Mouse (Mus musculus): ENCODE measurements around the gene Eif2d. TPM values are rescaled to one million over a fixed set of nuclear protein-coding genes. Genes with fewer than 3 reads are reported as not detected.

Gene Eif2d
- polyA plus RNA-seq, 1 experiment from 2014 or later, result 55.0 TPM

GRCm38 (mm10) chr1:131175819-131176218 is 22.8 kb downstream of the Eif2d start:
- no peak overlapping the region for H3K27ac ChIP-seq (ENCODE audit: low read depth, low read length)
- DNase-seq (ENCODE audit: low spot score) (no peak), ATAC-seq (ENCODE audit: insufficient read depth, low FRiP score, low TSS enrichment) (no peak)
- no peaks in the 10 kb centered on the region for H3K4me1 ChIP-seq (ENCODE audit: control insufficient read depth, insufficient read depth, low read length)
- H3K4me3 ChIP-seq (ENCODE audit: low read depth, low read length), result no peak overlapping the region
- H3K4me2 ChIP-seq (ENCODE audit: low read depth), result no peak overlapping the region
- H3K9me3 ChIP-seq (ENCODE audit: control insufficient read depth, low read length), result no peaks in the 10 kb centered on the region
- H3K36me3 ChIP-seq (ENCODE audit: control insufficient read depth, insufficient read depth, low read length), result peaks cover 8% of the 10 kb centered on the region; the same call in 1 of the 2 replicates
- H3K27me3 ChIP-seq (ENCODE audit: control insufficient read depth, insufficient read depth, low read length), result no peaks in the 10 kb centered on the region
- no peak overlapping the region for H3K9ac ChIP-seq (ENCODE audit: low read length)
- 96% methylated on average over 8 of the region's 8 CpGs for WGBS

GRCm38 (mm10) chr1:131177249-131177648 is 24.3 kb downstream of the Eif2d start:
- DNase-seq (ENCODE audit: low spot score), result no peak

GRCm38 (mm10) chr1:131178083-131178482 is 25.1 kb downstream of the Eif2d start:
- WGBS, result 83% methylated on average over 5 of the region's 5 CpGs
- DNase-seq (ENCODE audit: low spot score) (no peak), ATAC-seq (ENCODE audit: insufficient read depth, low FRiP score, low TSS enrichment) (no peak)
- H3K27ac ChIP-seq (ENCODE audit: low read depth, low read length), result no peak overlapping the region
- no peaks in the 10 kb centered on the region for H3K9me3 ChIP-seq (ENCODE audit: control insufficient read depth, low read length)
- H3K9ac ChIP-seq (ENCODE audit: low read length), result no peak overlapping the region
- H3K36me3 ChIP-seq (ENCODE audit: control insufficient read depth, insufficient read depth, low read length), result peaks cover 3% of the 10 kb centered on the region; the same call in 1 of the 2 replicates
- H3K4me2 ChIP-seq (ENCODE audit: low read depth), result no peak overlapping the region
- no peaks in the 10 kb centered on the region for H3K27me3 ChIP-seq (ENCODE audit: control insufficient read depth, insufficient read depth, low read length)
- no peak overlapping the region for H3K4me3 ChIP-seq (ENCODE audit: low read depth, low read length)
- H3K4me1 ChIP-seq (ENCODE audit: control insufficient read depth, insufficient read depth, low read length), result no peaks in the 10 kb centered on the region

More at GRCm38 (mm10) chr1:131177249-131177648, 24.3 kb downstream of the Eif2d start:
- Histone ChIP-seq H3K36me3 (ENCODE audit: control insufficient read depth, insufficient read depth, low read length) (peaks cover 3% of the 10 kb centered on the region; the same call in 1 of the 2 replicates), H3K27ac (ENCODE audit: low read depth, low read length) (no peak overlapping the region), H3K27me3 (ENCODE audit: control insufficient read depth, insufficient read depth, low read length) (no peaks in the 10 kb centered on the region), H3K4me2 (ENCODE audit: low read depth) (no peak overlapping the region), H3K4me3 (ENCODE audit: low read depth, low read length) (no peak overlapping the region), H3K9me3 (ENCODE audit: control insufficient read depth, low read length) (no peaks in the 10 kb centered on the region), H3K9ac (ENCODE audit: low read length) (no peak overlapping the region), H3K4me1 (ENCODE audit: control insufficient read depth, insufficient read depth, low read length) (no peaks in the 10 kb centered on the region)
- no peak; the same call in 1 of the 2 replicates for ATAC-seq (ENCODE audit: insufficient read depth, low FRiP score, low TSS enrichment)
- WGBS, result 52% methylated on average over 4 of the region's 4 CpGs

GRCm38 (mm10) chr1:131180386-131180785 is 27.4 kb downstream of the Eif2d start:
- H3K4me1 ChIP-seq (ENCODE audit: control insufficient read depth, insufficient read depth, low read length), result no peaks in the 10 kb centered on the region
- no peaks in the 10 kb centered on the region for H3K9me3 ChIP-seq (ENCODE audit: control insufficient read depth, low read length)
- ATAC-seq (ENCODE audit: insufficient read depth, low FRiP score, low TSS enrichment), result no peak
- WGBS, result 94% methylated on average over 7 of the region's 7 CpGs
- H3K36me3 ChIP-seq (ENCODE audit: control insufficient read depth, insufficient read depth, low read length), result no peaks in the 10 kb centered on the region; the same call in 1 of the 2 replicates
- H3K9ac ChIP-seq (ENCODE audit: low read length), result no peak overlapping the region
- H3K27ac ChIP-seq (ENCODE audit: low read depth, low read length), result no peak overlapping the region
- DNase-seq (ENCODE audit: low spot score), result no peak
- H3K27me3 ChIP-seq (ENCODE audit: control insufficient read depth, insufficient read depth, low read length), result no peaks in the 10 kb centered on the region
- H3K4me3 ChIP-seq (ENCODE audit: low read depth, low read length), result no peak overlapping the region
- no peak overlapping the region for H3K4me2 ChIP-seq (ENCODE audit: low read depth)

- DNase-seq (ENCODE audit: low spot score) (peak; percentile 81), ATAC-seq (ENCODE audit: insufficient read depth, low FRiP score, low TSS enrichment) (peak; percentile 52; the same call in 1 of the 2 replicates)
- Histone ChIP-seq H3K36me3 (ENCODE audit: control insufficient read depth, insufficient read depth, low read length) (no peaks in the 10 kb centered on the region; the same call in 1 of the 2 replicates), H3K9me3 (ENCODE audit: control insufficient read depth, low read length) (no peaks in the 10 kb centered on the region), H3K4me3 (ENCODE audit: low read depth, low read length) (no peak overlapping the region), H3K4me2 (ENCODE audit: low read depth) (no peak overlapping the region), H3K27ac (ENCODE audit: low read depth, low read length) (no peak overlapping the region), H3K9ac (ENCODE audit: low read length) (no peak overlapping the region), H3K4me1 (ENCODE audit: control insufficient read depth, insufficient read depth, low read length) (no peaks in the 10 kb centered on the region), H3K27me3 (ENCODE audit: control insufficient read depth, insufficient read depth, low read length) (no peaks in the 10 kb centered on the region)
- WGBS, result 75% methylated on average over 9 of the region's 9 CpGs
These were observed 28.9 kb downstream of the Eif2d start for GRCm38 (mm10) chr1:131181642-131182527.

GRCm38 (mm10) chr1:131183201-131183600 is 30.2 kb downstream of the Eif2d start:
- Histone ChIP-seq H3K9me3 (ENCODE audit: control insufficient read depth, low read length) (no peaks in the 10 kb centered on the region), H3K36me3 (ENCODE audit: control insufficient read depth, insufficient read depth, low read length) (no peaks in the 10 kb centered on the region; the same call in 1 of the 2 replicates), H3K4me2 (ENCODE audit: low read depth) (no peak overlapping the region), H3K27me3 (ENCODE audit: control insufficient read depth, insufficient read depth, low read length) (no peaks in the 10 kb centered on the region), H3K4me3 (ENCODE audit: low read depth, low read length) (no peak overlapping the region), H3K9ac (ENCODE audit: low read length) (no peak overlapping the region), H3K4me1 (ENCODE audit: control insufficient read depth, insufficient read depth, low read length) (no peaks in the 10 kb centered on the region), H3K27ac (ENCODE audit: low read depth, low read length) (no peak overlapping the region)
- ATAC-seq (ENCODE audit: insufficient read depth, low FRiP score, low TSS enrichment) (no peak), DNase-seq (ENCODE audit: low spot score) (no peak)
- 84% methylated on average over 7 of the region's 7 CpGs for WGBS

GRCm38 (mm10) chr1:131184253-131184955 is 31.4 kb downstream of the Eif2d start:
- ATAC-seq (ENCODE audit: insufficient read depth, low FRiP score, low TSS enrichment) (no peak), DNase-seq (ENCODE audit: low spot score) (no peak)
- Histone ChIP-seq H3K4me2 (ENCODE audit: low read depth) (no peak overlapping the region), H3K4me1 (ENCODE audit: control insufficient read depth, insufficient read depth, low read length) (no peaks in the 10 kb centered on the region), H3K4me3 (ENCODE audit: low read depth, low read length) (no peak overlapping the region), H3K9ac (ENCODE audit: low read length) (no peak overlapping the region), H3K27me3 (ENCODE audit: control insufficient read depth, insufficient read depth, low read length) (no peaks in the 10 kb centered on the region), H3K9me3 (ENCODE audit: control insufficient read depth, low read length) (no peaks in the 10 kb centered on the region), H3K27ac (ENCODE audit: low read depth, low read length) (no peak overlapping the region), H3K36me3 (ENCODE audit: control insufficient read depth, insufficient read depth, low read length) (no peaks in the 10 kb centered on the region; the same call in 1 of the 2 replicates)
- 92% methylated on average over 9 of the region's 9 CpGs for WGBS

- Histone ChIP-seq H3K4me2 (ENCODE audit: low read depth) (no peak overlapping the region), H3K27me3 (ENCODE audit: control insufficient read depth, insufficient read depth, low read length) (no peaks in the 10 kb centered on the region), H3K27ac (ENCODE audit: low read depth, low read length) (no peak overlapping the region), H3K36me3 (ENCODE audit: control insufficient read depth, insufficient read depth, low read length) (no peaks in the 10 kb centered on the region), H3K4me3 (ENCODE audit: low read depth, low read length) (no peak overlapping the region), H3K9me3 (ENCODE audit: control insufficient read depth, low read length) (no peaks in the 10 kb centered on the region), H3K4me1 (ENCODE audit: control insufficient read depth, insufficient read depth, low read length) (no peaks in the 10 kb centered on the region), H3K9ac (ENCODE audit: low read length) (no peak overlapping the region)
- 85% methylated on average over 8 of the region's 8 CpGs for WGBS
- ATAC-seq (ENCODE audit: insufficient read depth, low FRiP score, low TSS enrichment) (no peak), DNase-seq (ENCODE audit: low spot score) (no peak)
These were observed 32.1 kb downstream of the Eif2d start for GRCm38 (mm10) chr1:131184956-131185660.

Measured in neural tube, embryonic 11.5 days (tissue).